Mouse (Mus musculus): ENCODE data around the gene Tbx21. TPM values are rescaled to one million over a fixed set of nuclear protein-coding genes. Genes with fewer than 3 reads are reported as not detected.

Tbx21 gene
- total RNA-seq, 1 experiment: 0.27 TPM

DNA sequence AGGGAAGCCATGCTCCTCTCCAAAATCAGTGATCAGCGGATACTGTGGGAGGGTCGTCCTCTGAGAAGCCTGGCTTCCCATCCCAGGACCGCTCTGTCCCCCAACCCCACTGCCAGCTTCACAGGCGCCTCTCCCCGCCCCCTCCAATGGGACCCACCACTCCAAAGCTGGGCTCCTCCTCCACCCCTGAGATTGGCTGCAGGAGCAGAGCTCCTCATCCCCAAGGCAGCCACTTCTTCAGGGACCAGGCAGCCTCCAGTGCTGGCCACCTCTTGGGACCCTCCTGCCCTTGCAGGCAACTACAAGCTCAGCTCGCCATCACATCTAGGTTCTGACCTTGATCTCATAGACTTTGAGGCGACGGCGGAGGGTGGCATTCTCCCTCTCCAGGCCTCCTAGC is 33.9 kb upstream of the Tbx21 start:
- no peak for DNase-seq (ENCODE audit: low read depth, low spot score)
- no peaks in the 10 kb centered on the region; the same call in 1 of the 2 replicates for H3K36me3 ChIP-seq (ENCODE audit: control insufficient read depth, insufficient read depth, low read length, poor library complexity, severe bottlenecking)
- no peak for TF ChIP-seq ZC3H11A (IDR thresholded peaks at IDR 0.05; ENCODE audit: borderline replicate concordance, low read depth, low read length)
- no peak for TF ChIP-seq CHD2 (IDR thresholded peaks at IDR 0.05; ENCODE audit: low read depth, low read length)
- no peak for TF ChIP-seq HCFC1 (IDR thresholded peaks at IDR 0.05; ENCODE audit: borderline replicate concordance, insufficient read depth, low read length)
- no peak for TF ChIP-seq MAFK (IDR thresholded peaks at IDR 0.05; ENCODE audit: insufficient read depth, low read depth, low read length)
- TF ChIP-seq ZNF384 (IDR thresholded peaks at IDR 0.05; ENCODE audit: low read depth, low read length): no peak
- peaks cover 4 to 31% of the 10 kb centered on the region in 2 experiments; a peak in 3 of 4 replicates for H3K4me1 ChIP-seq (ENCODE audit: control insufficient read depth in 2 of 2, insufficient read depth in 2 of 2, low read length in 2 of 2, poor library complexity in 1 of 2)
- no peaks in the 10 kb centered on the region for H3K9me3 ChIP-seq (ENCODE audit: control insufficient read depth, insufficient read depth, low read depth, low read length)
- H3K4me3 ChIP-seq (ENCODE audit: insufficient read depth in 1 of 2, low read depth in 1 of 2, low read length in 2 of 2, poor library complexity in 1 of 2, severe bottlenecking in 1 of 2): peak overlapping the region; percentile 16 to 90; a peak in 2 of 4 replicates
- in situ Hi-C loops (cut with MboI; ENCODE audit: low sequenced_read_pairs in 2 of 2, unreplicated experiment in 2 of 2): no loop called here
- no peak overlapping the region for H3K27ac ChIP-seq (ENCODE audit: insufficient read depth, low read depth, low read length, poor library complexity, severe bottlenecking)
- H3K9ac ChIP-seq (ENCODE audit: insufficient read depth, low read depth, low read length, poor library complexity, severe bottlenecking): no peak overlapping the region

DNA sequence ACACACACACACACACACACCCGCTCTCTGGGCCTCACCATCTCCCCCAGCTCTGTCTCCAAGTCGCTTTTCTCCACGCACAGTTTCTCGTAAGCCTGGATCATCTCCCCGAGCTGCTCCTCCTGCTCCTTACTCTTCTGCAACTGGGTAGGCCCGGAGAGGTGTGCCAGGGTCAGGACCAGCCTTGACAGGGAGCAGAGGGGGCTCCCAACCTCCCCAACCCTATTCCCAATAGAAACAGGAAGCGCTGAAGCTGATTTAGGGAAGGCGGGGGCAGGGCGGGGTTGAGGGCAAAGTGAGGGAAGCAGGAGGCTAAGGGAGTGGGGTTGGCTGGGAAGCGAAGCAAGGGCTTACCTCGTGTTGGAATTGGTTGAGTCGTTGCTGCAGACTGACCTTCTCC is 33.5 kb upstream of the Tbx21 start:
- no peak for DNase-seq (ENCODE audit: low read depth, low spot score)
- H3K36me3 ChIP-seq (ENCODE audit: control insufficient read depth, insufficient read depth, low read length, poor library complexity, severe bottlenecking): no peaks in the 10 kb centered on the region; the same call in 1 of the 2 replicates
- peak overlapping the region; percentile 1 to 16; a peak in 2 of 4 replicates for H3K4me3 ChIP-seq (ENCODE audit: insufficient read depth in 1 of 2, low read depth in 1 of 2, low read length in 2 of 2, poor library complexity in 1 of 2, severe bottlenecking in 1 of 2)
- TF ChIP-seq ZNF384 (IDR thresholded peaks at IDR 0.05; ENCODE audit: low read depth, low read length) (no peak), ZC3H11A (IDR thresholded peaks at IDR 0.05; ENCODE audit: borderline replicate concordance, low read depth, low read length) (no peak), MAFK (IDR thresholded peaks at IDR 0.05; ENCODE audit: insufficient read depth, low read depth, low read length) (no peak), HCFC1 (IDR thresholded peaks at IDR 0.05; ENCODE audit: borderline replicate concordance, insufficient read depth, low read length) (no peak), CHD2 (IDR thresholded peaks at IDR 0.05; ENCODE audit: low read depth, low read length) (no peak)
- in situ Hi-C loops (cut with MboI; ENCODE audit: low sequenced_read_pairs in 2 of 2, unreplicated experiment in 2 of 2): no loop called here
- H3K4me1 ChIP-seq (ENCODE audit: control insufficient read depth in 2 of 2, insufficient read depth in 2 of 2, low read length in 2 of 2, poor library complexity in 1 of 2): peaks cover 4 to 31% of the 10 kb centered on the region in 2 experiments; a peak in 3 of 4 replicates
- H3K9me3 ChIP-seq (ENCODE audit: control insufficient read depth, insufficient read depth, low read depth, low read length): no peaks in the 10 kb centered on the region
- no peak overlapping the region for H3K9ac ChIP-seq (ENCODE audit: insufficient read depth, low read depth, low read length, poor library complexity, severe bottlenecking)
- H3K27ac ChIP-seq (ENCODE audit: insufficient read depth, low read depth, low read length, poor library complexity, severe bottlenecking): no peak overlapping the region

DNA sequence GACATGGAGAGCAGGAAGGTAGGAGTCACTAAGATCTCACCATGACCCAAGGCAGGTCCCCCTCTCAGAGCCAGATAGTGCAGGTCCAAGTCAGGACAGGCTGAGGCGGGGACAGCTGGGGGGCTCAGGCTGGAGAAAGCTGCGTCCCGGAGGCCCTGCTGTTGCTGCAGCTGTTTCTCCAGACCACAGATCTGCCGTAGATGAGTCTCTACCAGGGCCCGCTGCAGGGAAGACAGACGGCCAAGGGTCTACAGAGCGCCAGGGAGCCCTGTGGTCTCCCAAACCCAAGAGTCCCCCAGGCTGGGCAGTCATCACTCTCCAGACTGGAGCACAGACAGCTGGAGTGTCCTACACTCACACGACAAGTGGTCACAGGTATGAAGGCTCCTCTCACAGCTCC is 32.2 kb upstream of the Tbx21 start:
- no peak overlapping the region for H3K27ac ChIP-seq (ENCODE audit: insufficient read depth, low read depth, low read length, poor library complexity, severe bottlenecking)
- no peak overlapping the region for H3K9ac ChIP-seq (ENCODE audit: insufficient read depth, low read depth, low read length, poor library complexity, severe bottlenecking)
- H3K9me3 ChIP-seq (ENCODE audit: control insufficient read depth, insufficient read depth, low read depth, low read length): no peaks in the 10 kb centered on the region
- no peak overlapping the region for H3K4me3 ChIP-seq (ENCODE audit: insufficient read depth in 1 of 2, low read depth in 1 of 2, low read length in 2 of 2, poor library complexity in 1 of 2, severe bottlenecking in 1 of 2)
- no peaks in the 10 kb centered on the region; the same call in 1 of the 2 replicates for H3K36me3 ChIP-seq (ENCODE audit: control insufficient read depth, insufficient read depth, low read length, poor library complexity, severe bottlenecking)
- DNase-seq (ENCODE audit: low read depth, low spot score): no peak
- peaks cover 4 to 28% of the 10 kb centered on the region in 2 experiments; a peak in 3 of 4 replicates for H3K4me1 ChIP-seq (ENCODE audit: control insufficient read depth in 2 of 2, insufficient read depth in 2 of 2, low read length in 2 of 2, poor library complexity in 1 of 2)
- TF ChIP-seq ZC3H11A (IDR thresholded peaks at IDR 0.05; ENCODE audit: borderline replicate concordance, low read depth, low read length): no peak
- TF ChIP-seq MAFK (IDR thresholded peaks at IDR 0.05; ENCODE audit: insufficient read depth, low read depth, low read length): no peak
- TF ChIP-seq CHD2 (IDR thresholded peaks at IDR 0.05; ENCODE audit: low read depth, low read length): no peak
- TF ChIP-seq ZNF384 (IDR thresholded peaks at IDR 0.05; ENCODE audit: low read depth, low read length): no peak
- TF ChIP-seq HCFC1 (IDR thresholded peaks at IDR 0.05; ENCODE audit: borderline replicate concordance, insufficient read depth, low read length): no peak
- in situ Hi-C loops (cut with MboI; ENCODE audit: low sequenced_read_pairs in 2 of 2, unreplicated experiment in 2 of 2): no loop called here

DNA sequence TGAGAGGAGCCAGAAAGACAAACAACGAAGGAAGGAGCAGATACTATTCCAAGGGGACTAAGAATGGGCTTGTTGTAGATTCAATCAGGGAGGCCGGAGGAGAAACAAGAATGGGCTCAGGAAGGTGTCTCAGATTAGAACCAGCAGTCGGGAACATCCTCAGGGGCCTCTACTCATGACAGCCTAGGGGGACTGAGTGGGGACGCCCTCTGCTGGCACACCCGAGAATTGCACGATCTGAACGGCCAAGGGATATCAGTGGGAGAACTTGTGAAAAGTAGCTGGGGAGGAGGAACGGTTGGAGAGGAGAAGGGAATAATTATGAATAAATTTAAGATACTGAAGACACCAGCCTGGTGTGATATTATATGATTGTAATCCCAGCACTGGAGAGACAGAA is 31.6 kb upstream of the Tbx21 start:
- in situ Hi-C loops (cut with MboI; ENCODE audit: low sequenced_read_pairs in 2 of 2, unreplicated experiment in 2 of 2): no loop called here
- no peak overlapping the region for H3K27ac ChIP-seq (ENCODE audit: insufficient read depth, low read depth, low read length, poor library complexity, severe bottlenecking)
- no peaks in the 10 kb centered on the region for H3K9me3 ChIP-seq (ENCODE audit: control insufficient read depth, insufficient read depth, low read depth, low read length)
- no peaks in the 10 kb centered on the region; the same call in 1 of the 2 replicates for H3K36me3 ChIP-seq (ENCODE audit: control insufficient read depth, insufficient read depth, low read length, poor library complexity, severe bottlenecking)
- peak; percentile 82 for DNase-seq (ENCODE audit: low read depth, low spot score)
- TF ChIP-seq MAFK (IDR thresholded peaks at IDR 0.05; ENCODE audit: insufficient read depth, low read depth, low read length) (no peak), ZC3H11A (IDR thresholded peaks at IDR 0.05; ENCODE audit: borderline replicate concordance, low read depth, low read length) (no peak), CHD2 (IDR thresholded peaks at IDR 0.05; ENCODE audit: low read depth, low read length) (no peak), HCFC1 (IDR thresholded peaks at IDR 0.05; ENCODE audit: borderline replicate concordance, insufficient read depth, low read length) (no peak), ZNF384 (IDR thresholded peaks at IDR 0.05; ENCODE audit: low read depth, low read length) (no peak)
- H3K4me1 ChIP-seq (ENCODE audit: control insufficient read depth in 2 of 2, insufficient read depth in 2 of 2, low read length in 2 of 2, poor library complexity in 1 of 2): peaks cover under 1 to 29% of the 10 kb centered on the region in 2 experiments; a peak in 3 of 4 replicates
- no peak overlapping the region for H3K9ac ChIP-seq (ENCODE audit: insufficient read depth, low read depth, low read length, poor library complexity, severe bottlenecking)
- H3K4me3 ChIP-seq (ENCODE audit: insufficient read depth in 1 of 2, low read depth in 1 of 2, low read length in 2 of 2, poor library complexity in 1 of 2, severe bottlenecking in 1 of 2): peak overlapping the region; percentile 1 to 9; a peak in 1 of 4 replicates
